Mouse (Mus musculus): ENCODE results near the gene Shbg.

DNA sequence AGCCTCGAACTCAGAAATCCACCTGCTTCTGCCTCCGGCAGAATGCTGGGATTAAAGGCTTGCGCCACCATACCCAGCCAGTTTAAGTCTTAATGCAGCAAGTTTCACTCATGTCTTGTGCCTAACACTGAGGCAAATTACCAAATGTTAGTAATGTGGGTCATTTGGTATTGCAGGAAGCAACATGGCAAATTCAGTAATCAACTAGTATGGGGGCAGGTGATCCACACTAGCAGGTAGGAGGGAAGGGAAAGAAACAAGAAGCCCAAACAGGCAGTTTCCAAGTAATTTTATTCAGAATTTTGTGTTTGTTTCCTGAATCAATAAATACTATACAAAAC lies 48.9 kb upstream of the Shbg start:
- TF ChIP-seq POLR2A (IDR thresholded peaks at IDR 0.05; ENCODE audit: extremely low read depth, insufficient read depth, low read length) (no peak), CTCF (IDR thresholded peaks at IDR 0.05; ENCODE audit: extremely low read depth, insufficient read depth, low read length) (no peak)

All from cortical plate, adult 2 months (tissue).